Mouse (Mus musculus) liver, postnatal 0 days (tissue): Measurements from ENCODE around the gene Il18rap.

ENCODE experiments used
- CTCF ChIP-seq: sonication (generic); IDR thresholded peaks from 2 replicates; pipeline ENCODE4 v1.5.1; 2016; ENCODE audit warnings: antibody characterized with exemption, low read depth
- EP300 ChIP-seq: IDR thresholded peaks from 2 replicates; pipeline ENCODE4 v1.6.1; 2016; ENCODE audit warnings: antibody characterized with exemption, low read depth, mild to moderate bottlenecking

DNA sequence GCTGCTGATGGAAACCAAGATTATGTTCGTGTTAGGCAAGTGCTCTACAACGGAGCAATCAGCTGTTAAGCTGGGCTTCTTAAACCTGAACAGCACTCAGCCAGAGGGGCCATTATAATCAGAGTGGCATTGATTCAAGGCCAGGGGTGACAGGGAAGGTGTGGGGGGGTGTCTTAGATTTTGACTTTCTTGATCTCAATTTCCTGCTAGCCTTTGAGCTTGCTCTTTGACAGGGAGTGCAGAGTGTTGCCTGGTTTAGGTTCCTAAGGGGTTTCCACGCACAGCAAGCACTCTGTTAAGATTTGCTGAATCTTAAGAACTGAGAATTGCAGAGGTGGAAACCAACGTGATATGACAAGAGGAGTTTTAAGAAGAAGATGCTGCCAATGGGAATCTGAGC is 38.4 kb upstream of the Il18rap start:
- TF ChIP-seq CTCF (no peak), EP300 (no peak)
